Mouse (Mus musculus) neutrophil, adult 59 days (primary cell): ENCODE data around the gene Cnnm4. TPM values are rescaled to one million over a fixed set of nuclear protein-coding genes. Genes with fewer than 3 reads are reported as not detected.

Experiments
- total RNA-seq, 2 experiments: library from RNA; stranded (reverse); gene quantifications; 1 replicate in 1 of 2; 2 replicates in 1 of 2; pipeline ENCODE4 v1.2.4; 2023

Gene Cnnm4
- total RNA-seq: 10 to 100 TPM; 27.7 to 28.9 TPM

DNA sequence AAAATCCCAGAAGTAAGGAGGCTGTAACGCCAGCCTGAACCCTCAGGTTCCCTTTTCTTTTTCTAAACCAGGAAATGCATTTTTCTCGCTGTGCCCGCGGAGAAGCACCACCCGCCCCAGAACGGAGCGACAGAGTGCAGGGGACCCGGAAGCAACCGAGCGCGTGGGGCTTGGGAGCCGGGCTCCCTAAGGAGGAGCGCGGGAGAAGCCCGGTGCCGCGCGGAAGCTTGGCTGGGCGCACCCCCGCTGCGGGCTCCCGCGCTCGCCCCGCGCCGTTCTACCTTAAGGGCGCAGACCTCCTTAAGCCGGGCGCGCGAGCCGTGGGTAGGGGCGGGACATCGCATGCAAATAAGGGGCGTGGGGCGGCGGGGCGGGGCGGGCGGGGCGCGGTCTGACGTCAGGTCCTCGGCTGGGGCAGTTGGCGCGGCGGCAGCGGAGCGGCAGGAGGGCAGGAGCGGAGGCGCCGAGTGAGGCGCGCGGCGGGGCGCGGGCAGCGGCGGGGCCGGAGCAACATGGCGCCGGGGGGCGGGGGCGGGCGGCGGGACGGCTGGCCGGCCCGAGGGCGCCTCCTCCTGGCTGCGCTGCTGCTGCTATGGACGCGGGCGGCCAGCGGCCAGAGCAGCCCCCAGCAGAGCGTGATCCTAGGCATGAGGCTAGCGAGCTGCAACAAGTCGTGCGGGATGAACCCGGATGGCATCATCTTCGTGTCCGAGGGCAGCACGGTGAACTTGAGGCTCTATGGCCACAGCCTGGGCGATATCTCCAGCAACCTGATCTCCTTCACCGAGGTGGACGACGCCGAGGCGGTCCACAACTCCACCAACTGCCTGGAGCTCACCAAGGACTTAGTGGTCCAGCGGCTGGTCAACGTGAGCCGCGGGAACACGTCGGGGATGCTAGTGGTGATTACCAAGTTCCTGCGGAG is at the start of gene Cnnm4:
TSS of gene Cnnm4 (plus strand) at position 440 of the 925 bp plus-strand sequence.

DNA sequence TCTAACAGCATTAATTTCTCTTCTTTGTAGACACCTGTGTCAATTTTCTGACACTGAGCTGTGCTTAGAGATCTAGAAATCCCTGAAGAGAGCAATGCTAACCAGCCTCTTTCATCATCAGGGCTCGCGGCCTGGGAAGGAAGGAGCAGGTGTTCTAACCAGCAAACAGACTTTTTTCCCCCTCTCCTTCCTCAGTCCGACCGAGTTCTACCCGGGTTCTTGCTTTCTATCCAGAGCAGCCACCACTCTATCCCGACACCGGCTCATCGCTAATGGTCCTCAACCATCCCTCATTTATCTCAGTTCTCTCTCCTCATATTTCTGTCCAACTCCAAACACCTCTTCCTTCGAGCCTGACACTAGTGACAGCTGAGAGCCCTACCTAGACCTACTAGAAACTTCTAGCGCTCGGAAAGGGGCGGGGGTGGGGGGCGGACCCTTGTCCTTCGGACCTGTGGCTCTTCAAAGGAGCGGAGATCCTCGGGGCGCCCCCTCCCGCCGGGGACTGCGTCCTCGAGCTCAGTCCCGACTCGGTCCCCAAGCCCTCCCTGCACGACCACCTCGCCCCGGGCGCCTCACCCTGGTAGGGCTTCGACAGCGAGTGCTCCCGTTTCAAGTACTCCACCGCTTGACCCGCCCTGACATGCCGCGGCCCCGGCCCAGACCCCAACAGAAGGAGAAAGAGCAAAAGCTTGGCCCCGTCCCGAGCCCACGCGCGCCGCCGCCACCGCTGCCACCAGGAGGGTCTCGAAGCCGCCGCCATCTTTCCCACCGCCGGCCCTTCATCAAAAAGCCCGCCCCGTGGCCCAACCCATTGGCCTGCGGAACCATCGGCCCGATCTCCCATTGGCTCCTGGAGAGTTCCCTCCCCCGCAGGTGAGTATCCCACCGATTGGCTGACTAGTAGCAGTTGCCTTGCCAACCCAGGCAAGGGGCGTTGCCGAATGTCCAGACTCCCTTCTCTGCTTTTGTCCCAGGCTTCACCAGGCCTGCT is 26.7 kb upstream of the Cnnm4 start, which contains the start of gene Lman2l:
TSS of gene Lman2l (minus strand) at position 801 of the 994 bp plus-strand sequence.

DNA sequence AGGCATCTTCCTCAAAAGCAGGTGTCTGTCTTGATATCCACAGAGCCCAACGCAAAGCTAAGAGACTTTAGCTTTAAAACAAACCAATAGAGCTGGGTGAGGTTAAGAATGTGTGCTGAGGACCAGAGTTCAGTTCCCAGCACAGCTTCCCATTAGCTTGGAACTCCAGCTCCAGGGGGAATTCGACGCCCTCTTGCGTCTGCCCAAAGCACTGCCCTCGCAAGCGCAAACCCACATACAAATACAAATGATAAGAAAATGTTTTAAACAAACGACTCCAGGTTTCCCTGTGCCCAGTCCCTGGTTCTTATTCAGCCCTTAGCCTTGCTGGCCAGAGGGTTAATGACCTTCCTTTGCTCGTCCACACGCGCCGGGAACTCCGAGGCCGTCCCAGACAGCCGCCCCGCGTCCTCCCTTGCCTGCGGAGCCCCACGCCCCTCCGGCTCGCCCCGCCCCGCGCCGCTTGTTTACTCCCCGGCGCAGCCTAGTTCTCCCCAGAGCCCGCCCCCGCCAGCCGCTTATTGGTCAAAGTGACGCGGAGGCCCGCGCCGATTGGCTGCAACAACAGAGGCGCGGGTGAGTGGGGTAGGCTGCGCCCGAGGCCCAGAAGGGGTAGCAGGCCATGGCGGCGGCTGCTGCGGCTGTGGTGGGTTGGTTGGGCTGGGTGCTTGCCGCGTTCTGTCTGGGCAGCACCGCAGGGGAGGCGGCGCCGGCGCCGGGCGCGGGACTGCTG is 40.0 kb downstream of the Cnnm4 start, which contains the start of gene Cnnm3:
TSS of gene Cnnm3 (plus strand) at position 579 of the 733 bp plus-strand sequence.

DNA sequence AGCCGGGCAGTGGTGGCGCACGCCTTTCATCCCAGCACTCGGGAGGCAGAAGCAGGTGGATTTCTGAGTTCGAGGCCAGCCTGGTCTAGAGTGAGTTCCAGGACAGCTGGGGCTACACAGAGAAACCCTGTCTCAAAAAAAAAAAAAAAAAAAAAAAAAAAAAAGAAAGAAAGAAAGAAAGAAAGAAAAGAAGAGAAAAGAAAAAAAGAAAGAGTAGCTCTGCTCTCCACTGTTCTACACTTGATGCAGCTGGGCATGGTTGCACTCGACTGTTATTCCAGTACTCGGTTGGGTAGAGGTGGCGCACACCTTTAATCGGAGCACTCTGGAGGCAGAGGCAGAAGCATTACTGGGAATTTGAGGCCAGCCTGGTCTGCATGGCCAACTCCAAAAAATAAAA is 65.4 kb downstream of the Cnnm4 start, which contains the start of gene Ankrd23:
TSS of gene Ankrd23 (minus strand) at position 101 of the 400 bp plus-strand sequence.

DNA sequence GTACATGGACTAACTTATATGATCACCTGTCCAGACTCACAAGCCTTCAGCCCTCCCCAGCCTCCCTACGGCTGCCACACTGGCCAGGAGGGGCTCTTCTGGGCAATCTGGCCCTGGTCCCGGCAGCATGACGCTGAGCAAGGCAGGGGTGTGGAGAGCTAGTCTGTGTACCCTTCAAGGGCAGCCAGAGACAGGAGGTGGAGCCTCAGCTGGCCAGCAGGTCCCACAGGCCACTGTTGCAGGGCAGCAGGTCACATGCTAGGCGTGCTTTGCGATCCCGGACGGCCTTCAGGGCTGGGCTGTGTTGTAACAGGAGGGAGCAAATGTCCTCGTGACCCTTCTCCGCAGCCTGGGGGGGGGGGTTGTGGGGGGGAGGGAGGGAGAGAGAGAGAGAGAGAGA is 67.8 kb downstream of the Cnnm4 start, which contains the start of gene Gm42417:
TSS of gene Gm42417 (minus strand) at position 244 of the 400 bp plus-strand sequence.

DNA sequence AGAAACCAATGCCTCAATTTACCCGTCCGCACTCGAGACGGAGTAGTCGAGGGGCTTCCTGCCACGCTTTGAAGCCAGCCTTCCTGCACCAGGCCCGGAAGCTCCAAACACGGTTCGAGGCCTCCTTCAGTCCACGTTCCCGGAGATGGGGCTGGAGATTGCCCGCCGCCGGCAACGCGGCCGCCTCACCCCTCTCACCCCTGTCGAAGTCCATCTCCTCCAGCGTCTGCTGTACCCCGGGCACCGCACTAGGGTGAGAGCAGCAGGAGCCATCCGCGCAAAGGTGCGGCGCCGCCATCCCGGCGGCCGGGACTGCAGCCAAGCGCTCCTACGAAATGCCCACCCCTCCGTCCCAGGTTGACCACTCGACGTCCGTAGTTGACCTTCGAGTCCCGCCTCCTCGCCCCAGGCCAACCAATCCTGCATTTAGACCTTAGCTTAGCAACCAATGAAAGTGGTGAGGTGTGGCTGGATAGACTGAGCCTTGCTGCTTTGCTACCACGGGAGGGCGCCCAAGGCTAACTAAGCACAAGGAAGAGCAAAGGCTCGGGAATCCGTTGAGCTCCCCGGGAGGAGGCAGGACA is 75.6 kb downstream of the Cnnm4 start, which contains the start of gene Ankrd39:
TSS of gene Ankrd39 (minus strand) at position 558 of the 584 bp plus-strand sequence.

Other genes with a start within 250 kb of the Cnnm4 start
- gene Uggt1, start 226.9 kb upstream of the Cnnm4 start, total RNA-seq: 10 to 100 TPM; 63.7 to 67.1 TPM
- 100 to 1,000 TPM; 151 to 160 TPM for gene Neurl3, start 196.9 kb upstream of the Cnnm4 start, total RNA-seq
- 10 to 100 TPM; 81.7 to 83.1 TPM for gene Arid5a, start 163.9 kb upstream of the Cnnm4 start, total RNA-seq
- gene Kansl3, start 102.4 kb upstream of the Cnnm4 start, total RNA-seq: 10 to 100 TPM; 43.3 to 54.0 TPM
- gene Fer1l5, start 99.3 kb upstream of the Cnnm4 start, total RNA-seq: not detected
- gene Lman2l, start 26.3 kb upstream of the Cnnm4 start, total RNA-seq: 10 to 100 TPM; 37.2 to 48.0 TPM
- 10 to 100 TPM; 23.1 to 28.8 TPM for gene Cnnm3, start 40.2 kb downstream of the Cnnm4 start, total RNA-seq
- gene Ankrd23, start 65.3 kb downstream of the Cnnm4 start, total RNA-seq: 1 to 10 TPM; 3.8 to 6.2 TPM
- not detected for gene Gm42417, start 67.8 kb downstream of the Cnnm4 start, total RNA-seq
- gene Ankrd39, start 75.8 kb downstream of the Cnnm4 start, total RNA-seq: 1 to 10 TPM; 4.2 to 5.1 TPM
- 1 to 10 TPM in 1 of 2 experiments, under 1 TPM in 1; 0.73 to 2.0 TPM for gene Sema4c, start 86.7 kb downstream of the Cnnm4 start, total RNA-seq
- gene Fam178b, start 211.6 kb downstream of the Cnnm4 start, total RNA-seq: not detected
- gene Cox5b, start 219.8 kb downstream of the Cnnm4 start, total RNA-seq: 100 to 1,000 TPM; 255 to 259 TPM
- gene 4933424G06Rik, start 238.5 kb downstream of the Cnnm4 start, total RNA-seq: not detected
- gene Actr1b, start 242.8 kb downstream of the Cnnm4 start, total RNA-seq: 10 to 100 TPM; 39.0 to 51.3 TPM